Mouse (Mus musculus) brain, embryonic 14.5 days (tissue): ENCODE data around the gene Sec1.

ENCODE experiments used
- CTCF ChIP-seq: fragments of 200-500 bp; IDR thresholded peaks from 2 replicates; pipeline ENCODE4 v1.5.1; 2012; ENCODE audit warnings: inconsistent platforms, mild to moderate bottlenecking, moderate library complexity, borderline replicate concordance; ENCODE audit not compliant: insufficient read depth, insufficient read length; ENCODE audit errors: extremely low read depth
- POLR2A ChIP-seq: fragments of 200-500 bp; IDR thresholded peaks from 2 replicates; pipeline ENCODE4 v1.6.1; 2012; ENCODE audit warnings: mild to moderate bottlenecking, inconsistent platforms, borderline replicate concordance; ENCODE audit not compliant: poor library complexity, insufficient read depth, insufficient read length, severe bottlenecking; ENCODE audit errors: extremely low read depth

- no peak for TF ChIP-seq CTCF
- no peak for TF ChIP-seq POLR2A
Observed at GRCm38 (mm10) chr7:45677627-45678295, 16.4 kb downstream of the Sec1 start.
